Mouse (Mus musculus): Measurements from ENCODE around the gene Socs3.
A peak's percentile ranks its signal among the peaks of the same experiment; 100 is the strongest.

Socs3 gene

GRCm38 (mm10) chr11:117969945-117970872 is at the start of gene Socs3:
Gene Socs3, minus strand, starts transcription at chr11:117970047.
- H3K4me1 ChIP-seq (replicated peaks; ENCODE audit: low read depth, low read length), result peaks cover 81% of the 10 kb centered on the region
- peak within 1 kb of the TSS; percentile 99 for H3K4me3 ChIP-seq (replicated peaks; ENCODE audit: low read length)
- TF ChIP-seq POU5F1 (IDR thresholded peaks at IDR 0.05; ENCODE audit: borderline replicate concordance, low read length) (no peak), CTCF (conservative IDR thresholded peaks at IDR 0.05; ENCODE audit: low read length) (peak; percentile 76)
- H3K27me3 ChIP-seq (ENCODE audit: insufficient read depth, low read length), result peaks cover 2% of the 10 kb centered on the region; the same call in 1 of the 2 replicates
- H3K9me3 ChIP-seq (ENCODE audit: low read length), result no peaks in the 10 kb centered on the region
- peaks cover 33% of the 10 kb centered on the region for H3K36me3 ChIP-seq (ENCODE audit: insufficient read depth, low read length)

GRCm38 (mm10) chr11:118018328-118018727 is 48.5 kb upstream of the Socs3 start:
- Histone ChIP-seq H3K4me3 (replicated peaks; ENCODE audit: low read length) (no peak overlapping the region), H3K9me3 (ENCODE audit: low read length) (no peaks in the 10 kb centered on the region), H3K4me1 (replicated peaks; ENCODE audit: low read depth, low read length) (peaks cover 95% of the 10 kb centered on the region), H3K36me3 (ENCODE audit: insufficient read depth, low read length) (peaks cover 97% of the 10 kb centered on the region), H3K27me3 (ENCODE audit: insufficient read depth, low read length) (no peaks in the 10 kb centered on the region)
- TF ChIP-seq CTCF (conservative IDR thresholded peaks at IDR 0.05; ENCODE audit: low read length), result peak; percentile 79
- TF ChIP-seq NANOG (IDR thresholded peaks at IDR 0.05; ENCODE audit: borderline replicate concordance, low read length), result no peak

- Histone ChIP-seq H3K27me3 (ENCODE audit: insufficient read depth, low read length) (no peaks in the 10 kb centered on the region), H3K9me3 (ENCODE audit: low read length) (no peaks in the 10 kb centered on the region), H3K4me1 (replicated peaks; ENCODE audit: low read depth, low read length) (peaks cover 95% of the 10 kb centered on the region), H3K4me3 (replicated peaks; ENCODE audit: low read length) (0 out of 2 replicates have a peak overlapping the region, but pooled peaks have one; percentile 3), H3K36me3 (ENCODE audit: insufficient read depth, low read length) (peaks cover 99% of the 10 kb centered on the region)
- no peak for TF ChIP-seq POU5F1 (IDR thresholded peaks at IDR 0.05; ENCODE audit: borderline replicate concordance, low read length)
- TF ChIP-seq CTCF (conservative IDR thresholded peaks at IDR 0.05; ENCODE audit: low read length), result no peak
- TF ChIP-seq NANOG (IDR thresholded peaks at IDR 0.05; ENCODE audit: borderline replicate concordance, low read length), result no peak
Observed at GRCm38 (mm10) chr11:118015381-118016145, 45.7 kb upstream of the Socs3 start.

- TF ChIP-seq CTCF (conservative IDR thresholded peaks at IDR 0.05; ENCODE audit: low read length) (no peak), NANOG (IDR thresholded peaks at IDR 0.05; ENCODE audit: borderline replicate concordance, low read length) (no peak), POU5F1 (IDR thresholded peaks at IDR 0.05; ENCODE audit: borderline replicate concordance, low read length) (no peak)
- peaks cover 97% of the 10 kb centered on the region for H3K4me1 ChIP-seq (replicated peaks; ENCODE audit: low read depth, low read length)
Observed at GRCm38 (mm10) chr11:118014391-118014995, 44.6 kb upstream of the Socs3 start.

GRCm38 (mm10) chr11:118013339-118013738 is 43.5 kb upstream of the Socs3 start:
- H3K9me3 ChIP-seq (ENCODE audit: low read length), result no peaks in the 10 kb centered on the region
- H3K27me3 ChIP-seq (ENCODE audit: insufficient read depth, low read length), result no peaks in the 10 kb centered on the region
- H3K4me3 ChIP-seq (replicated peaks; ENCODE audit: low read length), result peak overlapping the region; percentile 51
- H3K36me3 ChIP-seq (ENCODE audit: insufficient read depth, low read length), result peaks cover 96% of the 10 kb centered on the region
- H3K4me1 ChIP-seq (replicated peaks; ENCODE audit: low read depth, low read length), result peaks cover 97% of the 10 kb centered on the region
- TF ChIP-seq CTCF (conservative IDR thresholded peaks at IDR 0.05; ENCODE audit: low read length), result no peak
- TF ChIP-seq NANOG (IDR thresholded peaks at IDR 0.05; ENCODE audit: borderline replicate concordance, low read length), result no peak
- no peak for TF ChIP-seq POU5F1 (IDR thresholded peaks at IDR 0.05; ENCODE audit: borderline replicate concordance, low read length)

More at GRCm38 (mm10) chr11:118014391-118014995, 44.6 kb upstream of the Socs3 start:
- H3K27me3 ChIP-seq (ENCODE audit: insufficient read depth, low read length), result no peaks in the 10 kb centered on the region
- H3K36me3 ChIP-seq (ENCODE audit: insufficient read depth, low read length), result peaks cover 96% of the 10 kb centered on the region
- H3K9me3 ChIP-seq (ENCODE audit: low read length), result no peaks in the 10 kb centered on the region
- H3K4me3 ChIP-seq (replicated peaks; ENCODE audit: low read length), result peak overlapping the region; percentile 43

- no peaks in the 10 kb centered on the region for H3K27me3 ChIP-seq (ENCODE audit: insufficient read depth, low read length)
- H3K4me3 ChIP-seq (replicated peaks; ENCODE audit: low read length), result peak overlapping the region; percentile 51
- peaks cover 88% of the 10 kb centered on the region for H3K36me3 ChIP-seq (ENCODE audit: insufficient read depth, low read length)
- TF ChIP-seq NANOG (IDR thresholded peaks at IDR 0.05; ENCODE audit: borderline replicate concordance, low read length), result no peak
- no peak for TF ChIP-seq CTCF (conservative IDR thresholded peaks at IDR 0.05; ENCODE audit: low read length)
- no peak for TF ChIP-seq POU5F1 (IDR thresholded peaks at IDR 0.05; ENCODE audit: borderline replicate concordance, low read length)
- H3K9me3 ChIP-seq (ENCODE audit: low read length), result no peaks in the 10 kb centered on the region
- H3K4me1 ChIP-seq (replicated peaks; ENCODE audit: low read depth, low read length), result peaks cover 99% of the 10 kb centered on the region
Observed at GRCm38 (mm10) chr11:118012595-118012994, 42.7 kb upstream of the Socs3 start.

GRCm38 (mm10) chr11:118009865-118010571 is 40.2 kb upstream of the Socs3 start:
- Histone ChIP-seq H3K4me1 (replicated peaks; ENCODE audit: low read depth, low read length) (peaks cover 100% of the 10 kb centered on the region), H3K9me3 (ENCODE audit: low read length) (no peaks in the 10 kb centered on the region), H3K36me3 (ENCODE audit: insufficient read depth, low read length) (peaks cover 85% of the 10 kb centered on the region), H3K4me3 (replicated peaks; ENCODE audit: low read length) (peak overlapping the region; percentile 71), H3K27me3 (ENCODE audit: insufficient read depth, low read length) (no peaks in the 10 kb centered on the region)
- TF ChIP-seq CTCF (conservative IDR thresholded peaks at IDR 0.05; ENCODE audit: low read length), result no peak
- 0 out of 2 replicates have a peak, but pooled peaks have one; percentile 25 for TF ChIP-seq NANOG (IDR thresholded peaks at IDR 0.05; ENCODE audit: borderline replicate concordance, low read length)
- TF ChIP-seq POU5F1 (IDR thresholded peaks at IDR 0.05; ENCODE audit: borderline replicate concordance, low read length), result no peak
